Mouse (Mus musculus) gastrocnemius, adult 2 months (tissue): ENCODE measurements around the gene Gria2. TPM values are rescaled to one million over a fixed set of nuclear protein-coding genes. Genes with fewer than 3 reads are reported as not detected.

Experiments used
- DNase-seq: peaks from one replicate; pipeline ENCODE4 v3.0.0; 2022
- H3K27ac ChIP-seq: fragments of 200-600 bp; 2 replicates; pipeline ENCODE4 v1.8.1; 2022; ENCODE audit warnings: mild to moderate bottlenecking
- H3K4me3 ChIP-seq: fragments of 200-600 bp; 2 replicates; pipeline ENCODE4 v1.8.1; 2022; ENCODE audit warnings: mild to moderate bottlenecking, moderate library complexity
- CTCF ChIP-seq: fragments of 200-600 bp; IDR thresholded peaks from 2 replicates; pipeline ENCODE4 v1.8.1; 2022; ENCODE audit warnings: antibody characterized with exemption, mild to moderate bottlenecking, moderate library complexity
- intact Hi-C: fragments of 180-260 bp; cut with DNase I; formaldehyde crosslinking; loops from one replicate; pipeline ENCODE4 v1.15.1; 2025
- total RNA-seq, 2 experiments: library from RNA; stranded (reverse); gene quantifications; 2 replicates each; pipeline ENCODE4 v1.2.3; 2021

The Gria2 gene
- total RNA-seq, 2 experiments from 2014 or later: 0.06 TPM; not detected in 1

DNA sequence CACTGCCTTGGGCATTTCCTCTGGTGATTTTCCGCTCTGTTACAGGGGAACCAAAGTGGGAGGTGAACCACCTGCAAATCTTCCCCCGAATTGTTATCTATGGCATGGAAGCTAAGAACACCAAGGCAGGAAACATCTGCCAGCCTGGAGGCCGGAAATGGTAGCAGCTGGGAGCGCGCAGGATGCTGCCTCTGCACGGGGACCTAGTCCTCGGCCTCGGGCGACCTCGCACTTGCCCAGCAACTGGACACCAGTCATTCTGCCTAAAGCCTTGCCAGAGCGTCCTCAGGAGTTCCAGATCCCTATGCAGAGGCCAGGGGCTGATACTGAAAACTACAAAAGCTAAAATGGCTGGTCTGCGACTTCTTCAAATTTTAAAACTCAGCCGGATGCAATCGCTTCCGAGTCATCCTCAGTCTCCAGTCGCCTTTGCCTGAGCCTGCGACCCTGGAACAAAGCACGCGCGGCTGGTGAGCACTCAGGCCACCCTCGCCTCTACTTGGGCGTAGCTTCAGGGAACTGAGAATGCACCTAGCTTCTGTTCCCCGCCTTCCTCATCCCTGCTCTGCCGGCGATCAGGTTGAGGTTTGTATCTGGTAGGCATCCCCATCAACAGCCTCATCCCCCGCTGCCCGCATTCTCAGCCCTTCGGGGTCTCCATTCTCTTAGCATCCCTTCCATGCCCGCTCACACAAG lies 2.2 kb downstream of the Gria2 start:
- intact Hi-C loops: no loop called here
- H3K4me3 ChIP-seq: peak overlapping the region; percentile 43
- TF ChIP-seq CTCF: no peak
- no peak overlapping the region for H3K27ac ChIP-seq
- DNase-seq: peak; percentile 25

DNA sequence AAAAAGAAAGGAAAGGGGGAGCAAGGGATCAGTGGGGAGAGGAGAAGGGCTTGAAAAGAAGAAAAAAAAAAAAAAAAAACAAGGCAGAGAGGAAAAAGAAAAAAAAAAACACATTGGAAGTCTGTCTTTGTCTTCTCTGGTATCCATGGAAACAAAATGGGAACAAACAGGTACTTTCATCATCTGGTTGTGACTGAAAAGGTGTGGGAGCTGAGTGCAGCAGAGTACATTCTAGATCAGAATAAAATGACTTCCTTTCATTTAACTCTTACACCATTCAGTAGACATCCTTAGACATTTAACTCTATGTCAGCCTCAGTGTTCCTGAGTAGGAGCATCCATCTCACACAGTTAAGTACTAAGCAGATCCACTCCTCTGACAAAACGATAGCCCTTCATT lies 4.7 kb downstream of the Gria2 start:
- Histone ChIP-seq H3K4me3 (no peak overlapping the region), H3K27ac (no peak overlapping the region)
- no peak for TF ChIP-seq CTCF
- DNase-seq: no peak
- intact Hi-C loops: no loop called here

DNA sequence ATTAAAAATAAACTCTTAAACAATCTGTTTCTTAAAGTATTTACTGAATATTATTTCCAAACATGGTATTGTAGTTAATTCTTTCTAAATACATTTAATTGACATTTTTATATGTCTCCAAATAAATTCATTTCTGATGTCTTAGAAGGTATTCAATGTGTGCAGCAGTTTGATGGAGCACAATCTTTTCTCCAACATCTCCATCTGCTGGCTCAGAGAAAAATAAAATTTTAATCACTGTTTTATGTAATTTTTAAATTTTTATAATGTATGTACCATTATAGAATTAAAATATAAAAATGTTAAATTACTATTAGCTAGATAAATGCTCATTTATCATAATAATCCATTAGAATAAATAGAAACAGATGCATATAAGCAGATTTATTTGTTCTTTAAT lies 5.9 kb downstream of the Gria2 start:
- TF ChIP-seq CTCF: no peak
- Histone ChIP-seq H3K4me3 (no peak overlapping the region), H3K27ac (no peak overlapping the region)
- intact Hi-C loops: no loop called here
- DNase-seq: no peak

DNA sequence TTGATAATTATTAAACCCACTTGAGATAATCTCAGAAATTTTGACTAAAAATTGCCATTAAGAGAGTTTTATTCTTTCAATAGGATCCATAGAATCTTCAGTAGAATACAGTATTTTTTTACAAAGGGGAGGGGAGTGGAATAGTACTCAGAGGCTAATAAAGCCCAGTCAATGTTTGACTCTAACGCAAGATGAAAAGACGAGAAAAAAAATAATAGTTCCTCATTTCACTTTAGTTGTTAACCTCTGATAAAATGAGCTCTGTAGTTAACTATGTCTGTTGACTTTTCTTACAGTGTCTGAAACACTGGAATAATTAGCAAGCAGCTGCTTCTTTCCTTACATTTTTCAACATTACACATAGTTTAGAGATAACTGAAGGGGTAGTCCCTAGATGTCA lies 7.4 kb downstream of the Gria2 start:
- H3K27ac ChIP-seq: no peak overlapping the region
- intact Hi-C loops: no loop called here
- DNase-seq: no peak
- no peak overlapping the region for H3K4me3 ChIP-seq
- TF ChIP-seq CTCF: no peak

DNA sequence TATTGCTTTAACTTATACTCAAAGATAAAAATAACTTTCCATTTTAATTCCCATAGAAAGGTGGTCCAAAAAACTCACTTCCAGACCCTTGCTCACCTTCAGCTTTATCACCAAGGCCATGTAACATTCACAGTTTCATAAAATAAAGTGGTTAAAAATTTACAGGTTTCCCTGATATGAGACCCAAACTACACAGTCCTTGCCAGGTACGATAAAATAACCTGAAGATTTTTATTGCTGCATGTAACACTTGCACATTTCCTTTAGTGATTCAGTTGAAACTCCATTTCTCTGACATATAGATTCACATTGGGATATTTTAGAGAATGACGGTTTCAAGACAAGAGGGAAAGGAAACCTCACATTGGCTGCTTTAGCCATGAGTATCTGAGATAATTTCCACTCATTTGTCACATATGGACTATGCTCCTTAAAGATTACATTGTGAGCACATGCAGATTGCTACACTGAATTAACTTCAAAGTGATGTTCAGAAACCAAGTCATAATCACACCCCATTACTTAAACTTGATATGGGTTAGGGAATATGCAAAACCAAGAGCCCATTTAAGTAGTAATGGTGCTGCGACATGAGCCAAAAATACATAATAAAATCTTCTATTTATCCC lies 15.4 kb downstream of the Gria2 start:
- DNase-seq: no peak
- TF ChIP-seq CTCF: no peak
- no peak overlapping the region for H3K27ac ChIP-seq
- intact Hi-C loops: no loop called here
- no peak overlapping the region for H3K4me3 ChIP-seq

DNA sequence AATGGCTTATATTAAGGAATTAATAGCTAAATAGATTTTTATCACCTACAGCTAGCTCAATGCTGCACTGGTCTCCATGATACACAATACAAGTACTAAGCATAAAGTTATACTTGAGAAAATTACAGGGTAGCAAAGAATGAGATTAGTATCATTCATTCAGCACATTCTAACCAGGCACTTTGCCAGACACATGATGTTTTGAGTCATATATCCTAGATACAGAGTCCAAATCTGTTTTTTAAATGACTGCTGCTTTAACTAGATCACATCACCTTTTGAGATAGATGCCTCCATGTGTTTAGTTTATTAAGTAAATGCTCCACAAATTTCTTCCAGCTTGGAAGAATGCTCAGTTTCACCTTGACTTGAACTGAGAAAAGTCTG lies 21.5 kb downstream of the Gria2 start:
- intact Hi-C loops: no loop called here
- Histone ChIP-seq H3K4me3 (no peak overlapping the region), H3K27ac (no peak overlapping the region)
- no peak for DNase-seq
- no peak for TF ChIP-seq CTCF

DNA sequence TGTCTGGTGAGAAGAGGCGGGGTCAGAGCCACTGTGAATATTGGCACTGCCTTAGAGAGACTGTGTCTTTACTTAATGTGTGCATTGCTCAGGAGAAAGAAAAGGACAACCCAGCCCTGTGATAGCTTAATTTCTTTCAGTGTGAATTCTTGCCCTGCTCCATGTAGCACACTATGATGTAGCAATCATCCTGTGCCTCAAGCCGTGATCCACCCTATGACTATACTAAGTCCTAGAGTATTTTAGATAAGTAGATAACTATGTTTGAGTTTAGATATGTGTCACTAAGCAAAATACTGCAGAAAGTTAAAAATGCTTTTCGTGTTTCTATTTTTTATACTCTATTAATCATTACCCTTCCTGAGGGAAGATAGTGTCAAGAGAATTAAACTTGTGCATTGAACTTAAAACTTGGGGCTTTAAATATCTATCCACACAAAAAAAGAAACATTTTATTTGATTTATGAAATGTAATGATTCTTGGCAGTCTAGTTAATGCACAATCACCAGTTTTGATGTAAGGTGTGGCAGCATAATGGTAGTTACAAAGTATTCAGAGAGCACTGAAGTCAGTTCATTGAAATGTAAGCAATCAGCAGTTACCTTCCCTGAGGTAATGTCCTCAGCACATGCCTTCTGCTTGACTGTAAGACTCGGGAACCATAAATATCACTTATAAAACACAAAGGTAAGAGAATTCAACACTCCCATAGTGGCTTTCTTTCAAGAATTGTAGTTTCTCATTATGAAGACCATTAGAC lies 22.1 kb downstream of the Gria2 start:
- Histone ChIP-seq H3K4me3 (no peak overlapping the region), H3K27ac (no peak overlapping the region)
- no peak for DNase-seq
- TF ChIP-seq CTCF: no peak
- intact Hi-C loops: no loop called here

DNA sequence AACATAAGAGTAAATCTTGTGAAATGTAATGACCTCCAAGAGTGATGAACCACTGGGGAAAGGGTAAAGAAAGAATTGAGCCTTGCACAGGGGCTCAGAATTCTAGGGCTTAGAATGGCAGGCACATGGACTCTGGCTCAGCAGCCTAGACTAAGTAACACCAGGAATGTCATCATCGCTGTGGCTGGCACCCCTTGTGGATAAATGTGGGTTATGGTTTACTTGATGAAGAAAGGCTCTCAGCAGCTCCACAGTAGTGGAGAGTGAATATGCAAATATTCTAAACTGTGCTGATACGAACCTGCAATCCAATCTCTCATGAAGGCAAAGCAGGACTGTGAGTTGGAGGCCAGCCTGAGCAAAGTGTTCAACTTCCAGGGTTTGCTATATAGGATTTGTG lies 26.0 kb downstream of the Gria2 start:
- Histone ChIP-seq H3K27ac (no peak overlapping the region), H3K4me3 (no peak overlapping the region)
- intact Hi-C loops: no loop called here
- DNase-seq: no peak
- TF ChIP-seq CTCF: no peak

DNA sequence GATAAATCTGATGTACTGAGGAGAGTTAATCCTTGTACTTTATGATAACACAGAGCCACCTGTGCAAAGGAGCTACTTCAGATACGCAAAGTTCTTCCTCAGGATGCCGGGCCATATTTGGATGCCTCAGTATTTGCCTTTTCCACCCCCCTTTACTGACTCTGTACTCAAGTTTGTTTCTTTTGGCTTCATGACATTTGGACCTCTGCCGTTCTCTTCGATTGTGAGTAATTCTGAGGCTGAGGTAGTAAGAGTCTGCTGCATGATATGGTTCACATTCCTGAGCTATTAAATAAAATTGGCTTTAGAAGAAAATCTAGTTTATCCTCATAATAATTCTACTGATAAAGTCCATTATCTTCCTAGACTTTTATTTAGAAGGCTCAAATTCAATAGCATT lies 26.7 kb downstream of the Gria2 start:
- TF ChIP-seq CTCF: no peak
- intact Hi-C loops: no loop called here
- Histone ChIP-seq H3K27ac (no peak overlapping the region), H3K4me3 (no peak overlapping the region)
- DNase-seq: no peak

DNA sequence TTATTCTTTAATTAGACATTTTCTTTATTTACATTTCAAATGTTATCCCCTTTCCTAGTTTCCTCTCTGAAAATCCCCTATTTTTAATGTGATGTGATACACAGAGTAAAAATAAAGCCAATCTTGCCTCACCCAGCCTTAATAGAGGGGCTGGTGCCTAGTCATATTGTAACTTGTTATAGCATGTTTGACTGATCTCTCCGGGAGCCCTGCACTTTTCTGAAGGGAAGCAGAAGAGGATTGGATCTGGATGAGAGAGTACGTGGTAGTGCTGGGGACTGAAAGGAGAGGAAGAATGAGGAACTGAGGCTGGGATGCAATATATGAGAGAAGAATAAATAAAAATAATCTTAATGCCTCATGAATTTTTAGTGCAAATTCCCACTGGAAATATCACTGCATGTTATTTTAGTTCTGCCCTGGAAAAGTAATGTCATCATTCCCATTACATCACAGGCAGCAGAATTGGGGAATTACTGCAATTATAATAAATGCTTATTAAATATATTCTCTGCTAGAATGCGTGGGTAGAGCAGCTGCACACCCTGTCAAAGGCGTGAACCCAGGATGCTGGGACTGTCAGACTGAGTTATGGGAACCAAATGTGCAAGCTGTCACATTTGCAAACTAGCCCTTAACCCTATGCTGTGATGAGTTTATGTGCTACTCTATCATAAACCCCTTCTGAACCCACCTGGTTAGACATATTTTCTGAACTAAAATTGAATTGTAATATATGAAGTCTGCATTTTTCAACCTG lies 28.4 kb downstream of the Gria2 start:
- intact Hi-C loops: no loop called here
- H3K27ac ChIP-seq: no peak overlapping the region
- no peak for DNase-seq
- TF ChIP-seq CTCF: no peak
- no peak overlapping the region for H3K4me3 ChIP-seq

DNA sequence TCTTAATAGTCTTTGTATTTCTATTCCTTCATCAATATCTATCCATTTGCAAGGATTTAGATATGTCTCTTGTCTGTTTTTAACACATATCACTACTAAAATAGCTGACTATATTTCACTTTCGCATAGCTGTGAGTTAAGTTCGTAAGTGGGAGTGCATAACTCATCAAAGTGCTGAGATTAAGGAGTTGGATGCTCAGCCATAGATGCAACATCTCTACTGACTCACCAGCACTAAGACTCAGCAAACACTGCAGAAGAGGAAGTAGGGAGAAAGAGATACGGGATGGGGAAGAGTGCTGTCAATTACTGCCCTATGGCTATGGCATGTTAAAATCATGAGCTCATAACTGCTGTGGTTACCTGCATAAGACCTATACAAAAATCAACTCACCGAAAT lies 29.4 kb downstream of the Gria2 start:
- H3K27ac ChIP-seq: no peak overlapping the region
- no peak overlapping the region for H3K4me3 ChIP-seq
- TF ChIP-seq CTCF: no peak
- no peak for DNase-seq
- intact Hi-C loops: no loop called here

DNA sequence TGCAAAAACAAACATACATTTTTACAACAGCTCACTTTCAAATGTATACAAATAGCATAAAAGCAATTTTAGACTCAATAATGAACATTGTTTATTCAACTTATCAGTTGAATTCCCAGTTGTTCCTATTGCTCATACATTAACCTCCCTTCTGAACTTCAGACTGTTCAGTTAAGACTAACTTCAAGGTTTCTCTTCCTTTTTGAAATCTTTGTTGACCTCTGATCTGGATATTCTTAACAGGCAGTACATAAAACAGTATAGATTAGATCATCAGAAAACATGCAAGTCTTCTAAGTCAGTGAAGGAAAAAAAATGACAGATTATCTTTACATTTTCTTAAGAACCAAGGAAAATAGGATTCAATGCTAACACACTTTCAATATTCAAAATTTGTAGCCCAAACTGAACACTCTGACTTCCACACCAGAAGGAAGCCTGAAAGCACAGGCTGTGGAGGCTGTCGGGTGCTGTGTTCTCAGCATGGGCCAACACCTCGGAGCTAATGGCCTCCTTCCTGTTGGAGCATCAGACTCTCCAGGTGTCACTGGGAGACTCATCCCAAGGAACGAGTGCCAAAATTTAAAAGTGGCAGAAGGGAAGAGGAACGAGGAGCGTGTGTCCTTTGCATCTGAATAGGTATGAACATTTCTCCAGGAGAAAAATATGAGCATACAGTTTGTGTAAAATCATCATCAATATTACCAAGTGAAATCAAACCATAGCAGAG lies 33.0 kb downstream of the Gria2 start:
- TF ChIP-seq CTCF: no peak
- DNase-seq: no peak
- intact Hi-C loops: no loop called here
- no peak overlapping the region for H3K27ac ChIP-seq
- no peak overlapping the region for H3K4me3 ChIP-seq
